Mouse (Mus musculus) gonadal fat pad, adult 2 months (tissue): ENCODE measurements around the gene Timp2. TPM values are rescaled to one million over a fixed set of nuclear protein-coding genes. Genes with fewer than 3 reads are reported as not detected.

ENCODE experiments used
- DNase-seq: peaks from one replicate; pipeline ENCODE4 v3.0.0-alpha.2; 2012; ENCODE audit warnings: low read depth
- polyA plus RNA-seq: library from polyadenylated mRNA; depleted of rRNA; stranded (reverse); fragments of >200 nt; gene quantifications from 2 replicates; pipeline ENCODE4 v1.2.3, GENCODE M21; 2012

Timp2 gene
- polyA plus RNA-seq, 1 experiment = 161 TPM

GRCm38 (mm10) chr11:118369657-118370056 lies 14.1 kb upstream of the Timp2 start:
- DNase-seq = no peak

- no peak for DNase-seq
Observed at GRCm38 (mm10) chr11:118369251-118369650, 13.7 kb upstream of the Timp2 start.

GRCm38 (mm10) chr11:118368330-118368729 lies 12.8 kb upstream of the Timp2 start:
- no peak for DNase-seq

DNA sequence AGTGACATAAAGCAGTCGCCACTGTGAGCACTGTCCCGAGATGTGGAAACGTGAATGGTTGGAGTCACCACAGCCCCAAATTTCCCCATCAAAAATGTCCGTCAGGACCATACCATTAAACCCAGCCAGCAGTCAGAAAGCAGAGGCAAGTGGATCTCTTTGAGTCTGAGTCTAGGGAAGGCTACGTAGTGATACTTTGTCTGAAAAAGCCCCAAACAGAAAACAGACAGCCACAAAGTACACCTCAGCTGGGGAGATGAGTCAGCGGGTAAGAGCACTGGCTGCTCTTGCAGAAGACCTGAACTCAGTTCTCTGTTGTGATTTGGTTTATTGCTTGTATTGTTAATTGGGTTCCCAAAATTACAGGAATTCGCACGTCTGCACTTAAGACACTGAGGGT lies 11.0 kb upstream of the Timp2 start:
- DNase-seq = no peak

- no peak for DNase-seq
Observed at GRCm38 (mm10) chr11:118366108-118366507, 10.6 kb upstream of the Timp2 start.

DNA sequence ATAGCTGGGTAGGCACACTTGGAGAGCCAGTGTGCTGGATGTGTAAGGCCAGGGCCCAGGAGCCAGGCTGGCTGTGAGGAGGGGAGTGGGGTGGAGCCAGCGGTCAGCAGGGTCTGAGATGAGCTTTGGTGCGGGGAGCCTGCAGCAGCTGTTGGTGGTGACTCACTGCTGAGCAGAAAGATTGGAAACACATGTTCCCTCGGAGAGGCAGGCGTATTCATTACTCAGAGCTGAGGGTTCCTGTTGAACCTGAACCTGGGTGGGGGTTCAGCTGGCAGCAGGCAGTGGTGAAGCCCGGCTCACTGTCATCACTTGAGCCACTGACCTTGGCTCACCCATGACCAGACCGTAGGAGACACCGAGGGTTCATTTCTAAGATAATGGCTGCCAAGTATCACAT lies 9.6 kb upstream of the Timp2 start:
- no peak for DNase-seq

GRCm38 (mm10) chr11:118364021-118364420 lies 8.5 kb upstream of the Timp2 start:
- DNase-seq = no peak

- no peak for DNase-seq
Observed at GRCm38 (mm10) chr11:118362971-118363518, 7.5 kb upstream of the Timp2 start.

- no peak for DNase-seq
Observed at GRCm38 (mm10) chr11:118362501-118362900, 7.0 kb upstream of the Timp2 start.

GRCm38 (mm10) chr11:118360907-118361341 lies 5.4 kb upstream of the Timp2 start:
- no peak for DNase-seq

GRCm38 (mm10) chr11:118360491-118360890 lies 5.0 kb upstream of the Timp2 start:
- DNase-seq = no peak

GRCm38 (mm10) chr11:118355205-118355604 lies 335 bp downstream of the Timp2 start:
- DNase-seq = no peak

GRCm38 (mm10) chr11:118354636-118355191 lies 826 bp downstream of the Timp2 start:
- DNase-seq = no peak

DNA sequence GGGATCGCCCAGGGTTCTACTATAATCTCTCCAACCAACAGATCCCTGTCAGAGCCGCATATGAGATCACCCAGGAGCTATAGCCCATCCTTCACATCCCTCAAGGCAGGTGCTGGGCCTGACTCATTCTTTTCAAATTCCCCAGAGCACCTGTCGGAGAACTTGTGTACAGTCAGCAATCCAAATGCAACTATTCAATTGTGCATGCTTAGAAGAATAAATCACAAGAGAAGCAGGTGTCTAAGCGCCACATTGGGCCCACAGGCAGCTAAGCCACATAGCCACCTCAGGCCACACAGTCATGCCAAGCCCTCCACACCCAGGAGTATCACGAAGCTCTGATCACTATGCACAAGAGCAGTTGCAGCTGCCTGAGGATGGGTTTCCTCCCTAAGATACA lies 6.0 kb downstream of the Timp2 start:
- no peak for DNase-seq

DNA sequence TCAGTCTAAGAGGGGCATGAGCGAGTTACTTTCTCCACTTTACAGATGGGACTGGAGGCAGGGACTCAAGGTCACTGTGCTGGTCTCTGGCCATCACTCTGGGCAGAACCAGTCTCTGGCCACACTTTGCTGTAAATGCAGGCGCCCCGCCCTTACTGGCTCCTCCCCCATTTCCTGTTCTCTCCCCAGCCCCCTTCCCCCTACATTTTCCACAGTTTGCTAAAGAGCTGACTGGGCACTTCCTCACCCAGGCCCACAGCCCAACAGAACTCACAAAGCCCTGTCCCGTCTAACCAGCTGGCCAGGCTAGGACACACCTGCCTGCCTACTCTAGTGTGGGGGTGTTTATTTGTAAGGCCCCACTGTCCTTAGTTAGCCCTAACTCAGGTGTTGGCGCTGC lies 6.7 kb downstream of the Timp2 start:
- DNase-seq = no peak

GRCm38 (mm10) chr11:118348419-118348818 lies 7.1 kb downstream of the Timp2 start:
- no peak for DNase-seq

DNA sequence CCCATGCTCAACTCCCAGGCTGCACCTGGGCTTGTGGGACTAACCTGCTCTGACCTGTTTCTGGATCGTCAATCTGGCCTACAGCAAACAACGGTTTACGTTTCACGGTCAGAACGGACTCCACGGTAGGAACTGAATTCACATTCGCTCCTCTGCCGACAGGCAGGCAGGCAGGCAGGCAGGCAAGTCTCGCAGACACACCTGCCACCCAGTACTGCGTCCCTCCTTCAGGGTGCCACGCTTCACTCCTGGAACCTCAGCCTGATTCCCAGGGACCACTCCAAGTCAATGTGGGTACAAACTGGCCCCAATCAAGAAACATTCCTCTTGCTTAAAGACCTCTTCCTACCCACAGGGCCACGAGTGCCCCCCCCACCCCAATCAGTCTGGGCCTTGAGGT lies 7.6 kb downstream of the Timp2 start:
- no peak for DNase-seq

GRCm38 (mm10) chr11:118347391-118347790 lies 8.1 kb downstream of the Timp2 start:
- DNase-seq = no peak

- no peak for DNase-seq
Observed at GRCm38 (mm10) chr11:118346395-118347096, 9.0 kb downstream of the Timp2 start.

GRCm38 (mm10) chr11:118345693-118346092 lies 9.8 kb downstream of the Timp2 start:
- DNase-seq = no peak

DNA sequence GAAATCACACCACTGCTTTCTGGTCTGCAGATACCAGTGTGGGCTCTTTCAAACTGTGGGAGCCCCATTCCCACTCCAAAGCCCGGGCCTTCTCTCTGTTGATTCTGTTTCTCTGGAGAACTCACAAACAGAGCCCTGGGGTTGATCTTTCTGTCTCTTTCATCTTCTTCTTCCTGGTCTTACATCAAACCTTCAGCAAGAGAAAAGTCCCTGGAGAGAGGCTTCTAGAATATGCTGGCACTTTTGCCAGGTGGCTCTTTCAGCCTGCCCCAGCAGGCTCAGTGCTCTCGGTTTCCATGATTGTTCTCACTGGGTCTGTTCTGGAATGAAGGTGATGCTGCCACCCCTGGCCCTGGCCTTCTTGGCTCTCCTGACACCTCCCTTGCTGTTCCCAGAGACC lies 11.9 kb downstream of the Timp2 start:
- DNase-seq = no peak

GRCm38 (mm10) chr11:118342400-118342981 lies 13.0 kb downstream of the Timp2 start, which contains the start of gene Cep295nl:
Cep295nl (minus strand) TSS chr11:118342500.
- no peak for DNase-seq
